Mouse (Mus musculus) ovary, adult 18-20 months (tissue): ENCODE measurements at regions not wholly inside any gene's neighbourhood (a gene's known extent, or its start where the extent isn't known, plus 50 kb on each side); places are given as distances from the start of the nearest gene placed in this dataset.

Experiments
- DNase-seq: peaks from one replicate; pipeline ENCODE4 v3.0.0; 2022; ENCODE audit warnings: low spot score, mixed read lengths

GRCm38 (mm10) chr2:68799993-68800740, 61.1 kb upstream of the Cers6 start:
- DNase-seq: peak; percentile 36

GRCm38 (mm10) chr2:68804117-68804516, 57.1 kb upstream of the Cers6 start:
- DNase-seq: no peak

- no peak for DNase-seq
Measured at GRCm38 (mm10) chr2:68805866-68806265, 55.4 kb upstream of the Cers6 start.

GRCm38 (mm10) chr2:68806311-68806895, 54.8 kb upstream of the Cers6 start:
- no peak for DNase-seq
